Mouse (Mus musculus): ENCODE results near the gene Rassf2.

- TF ChIP-seq POLR2A (IDR thresholded peaks at IDR 0.05; ENCODE audit: borderline replicate concordance, extremely low read depth, insufficient read depth, insufficient read length, poor library complexity, severe bottlenecking) (no peak), CTCF (IDR thresholded peaks at IDR 0.05; ENCODE audit: borderline replicate concordance, extremely low read depth, insufficient read depth, insufficient read length) (no peak)
Measured at GRCm38 (mm10) chr2:131955264-131955663, 74.8 kb downstream of the Rassf2 start.

All from brain, embryonic 14.5 days (tissue).